Mouse (Mus musculus) MEL (cell line): ENCODE measurements around the gene Paqr6.
"Not testable (repeated sequence)": the region's sequence is repeated elsewhere in the genome, so short reads cannot be mapped to it uniquely, and the experiment has no call there.

Experiments used
- CTCF ChIP-seq, 3 experiments: IDR thresholded peaks in 2 of 3; conservative IDR thresholded peaks in 1 of 3; 2 replicates each; pipeline ENCODE4 v1.5.1; 2011 to 2012; ENCODE audit warnings: low read length in 3 of 3, low read depth in 2 of 3, mild to moderate bottlenecking in 2 of 3, improper control_type of control experiment in 1 of 3, inconsistent platforms in 1 of 3, mixed read lengths in 1 of 3, moderate library complexity in 1 of 3; ENCODE audit not compliant: control insufficient read depth in 1 of 3, insufficient read depth in 1 of 3, poor library complexity in 1 of 3, severe bottlenecking in 1 of 3
- GABPA ChIP-seq: IDR thresholded peaks from 2 replicates; pipeline ENCODE4 v1.6.1; 2012; ENCODE audit warnings: low read depth, mild to moderate bottlenecking, inconsistent platforms, low read length, improper control_type of control experiment, moderate library complexity
- GATA1 ChIP-seq: IDR thresholded peaks from 2 replicates; pipeline ENCODE4 v1.6.1; 2011; ENCODE audit warnings: low read depth, low read length, improper control_type of control experiment
- JUND ChIP-seq: IDR thresholded peaks from 2 replicates; pipeline ENCODE4 v1.6.1; 2011; ENCODE audit warnings: low read depth, mild to moderate bottlenecking, improper control_type of control experiment, low read length
- MXI1 ChIP-seq: IDR thresholded peaks from 2 replicates; pipeline ENCODE4 v1.6.1; 2011; ENCODE audit warnings: mild to moderate bottlenecking, low read depth, low read length, improper control_type of control experiment
- POLR2A ChIP-seq, 2 experiments: IDR thresholded peaks; 2 replicates each; pipeline ENCODE4 v1.6.1; 2011 to 2012; ENCODE audit warnings: low read length in 2 of 2, mild to moderate bottlenecking in 2 of 2, control low read depth in 1 of 2, improper control_type of control experiment in 1 of 2, low read depth in 1 of 2, moderate library complexity in 1 of 2; ENCODE audit not compliant: control insufficient read depth in 1 of 2, insufficient read depth in 1 of 2, poor library complexity in 1 of 2
- RAD21 ChIP-seq: IDR thresholded peaks from 2 replicates; pipeline ENCODE4 v1.6.1; 2011; ENCODE audit warnings: mild to moderate bottlenecking, low read depth, low read length, improper control_type of control experiment

- TF ChIP-seq GABPA; CTCF (IDR thresholded peaks at IDR 0.05 in 2 of 3, conservative IDR thresholded peaks at IDR 0.05 in 1 of 3; ENCODE audit: control insufficient read depth in 1 of 3, insufficient read depth in 1 of 3, low read depth in 2 of 3, low read length in 3 of 3, poor library complexity in 1 of 3, severe bottlenecking in 1 of 3); JUND; GATA1; POLR2A (IDR thresholded peaks at IDR 0.05; ENCODE audit: control insufficient read depth in 1 of 2, insufficient read depth in 1 of 2, low read depth in 1 of 2, low read length in 2 of 2, poor library complexity in 1 of 2); MXI1; RAD21: not testable (repeated sequence)
Observed at GRCm38 (mm10) chr3:88368511-88368910, 4.1 kb downstream of the Paqr6 start.
